Mouse (Mus musculus) intestine, embryonic 15.5 days (tissue): Measurements from ENCODE around the gene Fchsd2. TPM values are rescaled to one million over a fixed set of nuclear protein-coding genes. Genes with fewer than 3 reads are reported as not detected.
A peak's percentile ranks its signal among the peaks of the same experiment; 100 is the strongest.

Source experiments
- ATAC-seq: fragments of 200-750 bp; cut with Nextera tagmentation; 2 replicates; pipeline ENCODE4 v1.8.0; 2017; ENCODE audit warnings: moderate TSS enrichment, moderate library complexity
- H3K27ac ChIP-seq: fragments of 300-500 bp; sonication (generic); 2 replicates; pipeline ENCODE4 v1.5.1; 2015; ENCODE audit warnings: mild to moderate bottlenecking, inconsistent platforms
- H3K27me3 ChIP-seq: fragments of 300-500 bp; sonication (generic); replicated peaks from 2 replicates; pipeline ENCODE4 v1.6.1; 2015; ENCODE audit warnings: inconsistent platforms
- H3K36me3 ChIP-seq: fragments of 300-500 bp; sonication (generic); 2 replicates; pipeline ENCODE4 v1.6.1; 2015; ENCODE audit warnings: inconsistent platforms
- H3K4me1 ChIP-seq: fragments of 300-500 bp; sonication (generic); replicated peaks from 2 replicates; pipeline ENCODE4 v1.6.1; 2015; ENCODE audit warnings: inconsistent platforms
- H3K4me2 ChIP-seq: fragments of 300-500 bp; sonication (generic); replicated peaks from 2 replicates; pipeline ENCODE4 v1.6.1; 2015; ENCODE audit warnings: mild to moderate bottlenecking, inconsistent platforms
- H3K4me3 ChIP-seq: fragments of 300-500 bp; sonication (generic); replicated peaks from 2 replicates; pipeline ENCODE4 v1.5.1; 2015; ENCODE audit warnings: inconsistent platforms
- H3K9ac ChIP-seq: fragments of 300-500 bp; sonication (generic); 2 replicates; pipeline ENCODE4 v1.6.1; 2015; ENCODE audit warnings: inconsistent platforms
- H3K9me3 ChIP-seq: fragments of 300-500 bp; sonication (generic); 2 replicates; pipeline ENCODE4 v1.6.1; 2016; ENCODE audit warnings: inconsistent platforms
- WGBS: fragments of 180-500 bp; shearing (Covaris S2); methylation state at CpG from one replicate; pipeline ENCODE4 v1.1.7; 2015; 5-methylcytosine and 5-hydroxymethylcytosine counted together
- polyA plus RNA-seq: library from polyadenylated mRNA; unstranded; fragments of >200 nt; fragmentation: Nextera tagmentation; extraction: Ambion mirVana; gene quantifications from 2 replicates; pipeline ENCODE4 v1.2.1, GENCODE M21; 2015

The Fchsd2 gene
- polyA plus RNA-seq, 1 experiment from 2014 or later = 20.3 TPM

DNA sequence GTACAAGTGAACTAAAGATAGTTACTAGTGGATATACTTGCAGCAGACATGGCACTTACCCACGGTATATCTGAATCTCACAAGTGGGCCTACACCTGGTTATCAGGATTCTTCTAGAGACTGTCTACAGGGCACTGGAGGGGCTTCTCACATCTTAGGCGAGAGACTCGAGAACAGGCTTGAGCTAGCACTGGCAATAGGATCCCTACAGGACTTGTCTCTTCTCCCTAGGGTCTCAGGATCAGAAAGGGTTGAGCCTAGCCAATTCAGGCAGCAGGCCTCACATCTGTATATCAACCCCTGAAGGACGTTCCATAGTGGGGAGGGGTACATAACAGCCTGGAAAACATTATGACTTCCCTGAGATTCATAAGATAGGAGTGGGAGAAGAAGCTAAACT lies 194.2 kb downstream of the Fchsd2 start:
- ATAC-seq = no peak
- no peaks in the 10 kb centered on the region for H3K27me3 ChIP-seq
- no peaks in the 10 kb centered on the region for H3K9me3 ChIP-seq
- H3K4me2 ChIP-seq = no peak overlapping the region
- no peak overlapping the region for H3K9ac ChIP-seq
- WGBS = 81% methylated on average over 4 of the region's 4 CpGs
- no peak overlapping the region for H3K4me3 ChIP-seq
- H3K27ac ChIP-seq = no peak overlapping the region
- peaks cover 13% of the 10 kb centered on the region for H3K36me3 ChIP-seq
- no peaks in the 10 kb centered on the region for H3K4me1 ChIP-seq

DNA sequence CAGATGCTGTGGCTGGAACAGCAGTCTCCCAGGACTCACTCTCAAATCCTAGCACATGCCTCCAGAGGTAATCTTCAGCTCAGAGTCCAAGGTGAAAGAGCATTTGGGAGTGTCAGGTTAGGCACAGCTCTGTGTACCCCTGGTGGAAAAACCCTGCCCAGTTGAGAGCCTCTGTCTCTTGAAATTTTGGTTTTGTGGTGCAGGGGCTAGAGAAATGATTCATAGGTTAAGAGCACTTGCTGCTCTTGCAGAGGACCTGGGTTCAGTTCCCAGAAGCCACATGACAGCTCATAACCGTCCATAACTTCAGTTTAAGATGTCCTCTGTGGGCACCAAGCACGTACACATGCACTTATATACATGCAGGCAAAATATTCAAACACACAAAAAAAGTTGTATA lies 195.2 kb downstream of the Fchsd2 start:
- Histone ChIP-seq H3K36me3 (peaks cover 5% of the 10 kb centered on the region), H3K9me3 (no peaks in the 10 kb centered on the region), H3K9ac (no peak overlapping the region), H3K4me3 (no peak overlapping the region), H3K4me1 (no peaks in the 10 kb centered on the region), H3K27me3 (no peaks in the 10 kb centered on the region), H3K27ac (no peak overlapping the region), H3K4me2 (no peak overlapping the region)
- WGBS = 83% methylated on average over 2 of the region's 2 CpGs
- no peak for ATAC-seq

DNA sequence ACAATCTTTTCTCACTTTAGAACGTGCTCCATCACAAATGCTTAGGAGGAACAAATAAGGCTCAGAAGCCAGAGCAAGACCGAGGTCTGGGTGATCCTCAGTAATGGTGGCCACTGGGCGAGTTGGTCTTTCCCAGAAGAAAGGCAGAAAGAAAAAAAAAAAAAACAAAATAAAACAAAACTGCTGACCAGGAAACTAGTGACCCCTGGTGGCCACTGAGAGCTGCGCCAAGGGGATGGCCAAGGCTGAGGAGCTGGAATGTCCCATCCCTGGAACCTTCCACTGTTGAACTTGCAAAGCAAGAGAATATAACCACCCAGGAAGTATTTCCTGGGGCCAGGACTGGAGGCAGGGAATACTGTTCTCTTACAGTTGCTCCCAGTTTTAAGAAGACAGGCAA lies 195.8 kb downstream of the Fchsd2 start:
- no peak overlapping the region for H3K4me2 ChIP-seq
- no peaks in the 10 kb centered on the region for H3K4me1 ChIP-seq
- no peak for ATAC-seq

DNA sequence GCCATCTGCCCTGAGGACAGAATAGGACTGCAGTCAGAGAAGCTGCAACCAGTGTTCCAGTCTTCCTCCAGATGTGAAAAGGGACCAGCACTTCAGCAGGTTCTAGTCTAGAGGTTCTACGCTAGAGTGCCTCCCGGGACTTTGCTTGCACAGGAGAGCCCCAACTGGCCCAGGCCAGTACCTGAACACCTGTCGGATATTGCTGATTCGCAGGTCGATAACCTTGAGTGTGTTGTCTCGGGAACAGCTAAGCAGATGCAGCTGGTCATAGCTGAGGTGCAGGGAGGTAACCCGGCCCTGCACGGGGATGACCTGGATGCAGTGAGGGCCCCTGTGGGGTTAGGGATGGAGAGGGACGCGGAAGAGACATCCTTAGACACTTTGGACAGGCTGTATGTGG lies 197.7 kb downstream of the Fchsd2 start:
- Histone ChIP-seq H3K4me2 (no peak overlapping the region), H3K4me3 (no peak overlapping the region), H3K9me3 (no peaks in the 10 kb centered on the region), H3K27me3 (no peaks in the 10 kb centered on the region), H3K27ac (no peak overlapping the region), H3K4me1 (no peaks in the 10 kb centered on the region), H3K36me3 (peaks cover 10% of the 10 kb centered on the region), H3K9ac (no peak overlapping the region)
- ATAC-seq = no peak
- 87% methylated on average over 10 of the region's 10 CpGs for WGBS

More for the DNA sequence above, 195.8 kb downstream of the Fchsd2 start:
- Histone ChIP-seq H3K4me3 (no peak overlapping the region), H3K27me3 (no peaks in the 10 kb centered on the region), H3K9ac (no peak overlapping the region), H3K27ac (no peak overlapping the region), H3K36me3 (peaks cover 5% of the 10 kb centered on the region), H3K9me3 (no peaks in the 10 kb centered on the region)
- WGBS = 36% methylated on average over 4 of the region's 4 CpGs

DNA sequence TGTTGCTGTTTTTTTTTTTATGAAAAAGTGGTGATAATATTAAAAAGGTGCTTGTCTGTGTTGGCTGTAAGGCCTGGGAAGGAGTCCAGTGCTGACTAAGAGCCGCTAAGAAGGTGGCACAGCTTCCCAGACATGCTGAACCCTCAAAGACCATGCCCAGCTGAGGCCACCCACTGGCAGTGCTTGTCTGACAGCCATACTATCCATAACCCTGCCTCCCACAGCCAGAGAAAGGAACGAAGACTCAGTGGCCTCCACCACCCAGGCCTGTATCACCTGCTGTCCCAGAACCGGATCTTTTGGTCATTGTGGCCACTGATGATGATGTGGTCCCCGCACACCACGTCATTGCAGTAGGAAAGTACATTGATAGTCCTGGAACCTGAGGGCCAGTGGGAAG lies 198.5 kb downstream of the Fchsd2 start:
- H3K27ac ChIP-seq = no peak overlapping the region
- no peak overlapping the region for H3K9ac ChIP-seq
- peaks cover 10% of the 10 kb centered on the region for H3K36me3 ChIP-seq
- ATAC-seq = no peak
- H3K27me3 ChIP-seq = no peaks in the 10 kb centered on the region
- no peaks in the 10 kb centered on the region for H3K9me3 ChIP-seq
- 86% methylated on average over 5 of the region's 5 CpGs for WGBS
- no peak overlapping the region for H3K4me2 ChIP-seq
- H3K4me3 ChIP-seq = no peak overlapping the region
- 0 out of 2 replicates have a peak, but pooled peaks cover under 1% of the 10 kb centered on the region for H3K4me1 ChIP-seq

DNA sequence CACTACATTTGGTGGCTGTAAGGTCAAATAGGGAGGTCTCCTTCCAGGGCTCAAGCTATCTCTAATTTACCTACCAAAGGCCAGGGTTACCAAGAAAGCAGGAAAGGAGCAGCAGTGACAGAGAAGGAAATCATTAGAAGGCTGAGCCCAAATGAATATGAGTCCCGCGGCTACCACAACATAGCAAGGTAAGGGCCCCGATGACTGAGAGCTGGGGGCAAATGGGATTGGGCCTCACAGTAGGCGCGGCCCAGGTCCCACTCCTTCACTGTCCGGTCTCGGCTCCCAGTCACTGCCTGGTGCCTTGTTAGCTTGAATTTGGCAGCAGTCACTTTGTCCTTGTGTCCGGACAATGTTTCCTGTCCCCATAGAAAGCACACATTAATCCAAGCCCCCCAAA lies 199.0 kb downstream of the Fchsd2 start:
- H3K9me3 ChIP-seq = no peaks in the 10 kb centered on the region
- 81% methylated on average over 8 of the region's 8 CpGs for WGBS

DNA sequence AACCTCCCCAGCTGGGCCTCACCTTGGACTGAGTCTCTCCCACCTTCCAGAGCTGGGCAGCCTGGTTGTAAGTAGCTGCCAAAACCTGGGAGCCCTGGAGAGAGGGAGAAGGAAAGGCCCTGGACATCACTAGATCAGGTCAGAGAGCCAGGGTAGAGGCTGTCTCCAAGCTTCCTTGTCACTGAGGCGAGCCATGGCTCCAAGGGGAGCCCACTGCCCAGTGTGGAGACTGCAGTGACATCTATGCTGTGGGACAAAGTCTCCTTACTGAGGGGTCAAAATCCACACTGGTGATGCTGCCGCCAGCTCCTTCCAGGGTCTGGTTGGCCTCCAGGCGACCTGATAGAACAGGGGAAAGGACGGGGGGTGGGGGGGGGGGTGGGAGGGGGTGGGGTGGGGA lies 199.4 kb downstream of the Fchsd2 start:
- Histone ChIP-seq H3K36me3 (peaks cover 10% of the 10 kb centered on the region), H3K9ac (no peak overlapping the region), H3K4me1 (peaks cover 7% of the 10 kb centered on the region; the same call in 1 of the 2 replicates), H3K4me2 (no peak overlapping the region), H3K9me3 (no peaks in the 10 kb centered on the region), H3K27me3 (no peaks in the 10 kb centered on the region), H3K4me3 (no peak overlapping the region), H3K27ac (no peak overlapping the region)
- WGBS = 62% methylated on average over 4 of the region's 4 CpGs
- no peak for ATAC-seq

More for the DNA sequence above, 199.0 kb downstream of the Fchsd2 start:
- Histone ChIP-seq H3K9ac (no peak overlapping the region), H3K4me1 (0 out of 2 replicates have a peak, but pooled peaks cover 4% of the 10 kb centered on the region), H3K4me2 (no peak overlapping the region), H3K4me3 (no peak overlapping the region), H3K36me3 (peaks cover 10% of the 10 kb centered on the region), H3K27ac (no peak overlapping the region), H3K27me3 (no peaks in the 10 kb centered on the region)
- no peak for ATAC-seq

DNA sequence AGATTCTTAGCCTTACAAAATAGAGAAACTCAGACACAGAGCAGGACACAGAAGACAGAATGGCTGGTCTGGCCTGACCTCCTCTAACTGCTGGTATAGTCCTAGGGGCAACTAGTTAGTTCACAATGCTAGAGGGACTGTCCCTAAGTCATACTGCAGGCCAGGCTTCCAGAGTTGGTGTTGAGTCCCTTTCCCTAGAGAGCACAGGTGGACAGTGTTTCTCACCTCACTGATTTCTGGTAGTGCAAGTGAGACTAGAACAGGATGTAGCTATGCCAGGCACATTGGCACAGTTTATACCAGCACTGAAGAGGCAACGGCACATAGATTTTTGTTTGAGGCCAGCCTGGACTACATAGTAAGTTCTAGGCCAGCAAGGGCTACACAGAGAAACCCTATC lies 200.0 kb downstream of the Fchsd2 start:
- WGBS = 94% methylated on average over 1 of the region's 1 CpGs
- H3K36me3 ChIP-seq = peaks cover 10% of the 10 kb centered on the region
- no peak for ATAC-seq

DNA sequence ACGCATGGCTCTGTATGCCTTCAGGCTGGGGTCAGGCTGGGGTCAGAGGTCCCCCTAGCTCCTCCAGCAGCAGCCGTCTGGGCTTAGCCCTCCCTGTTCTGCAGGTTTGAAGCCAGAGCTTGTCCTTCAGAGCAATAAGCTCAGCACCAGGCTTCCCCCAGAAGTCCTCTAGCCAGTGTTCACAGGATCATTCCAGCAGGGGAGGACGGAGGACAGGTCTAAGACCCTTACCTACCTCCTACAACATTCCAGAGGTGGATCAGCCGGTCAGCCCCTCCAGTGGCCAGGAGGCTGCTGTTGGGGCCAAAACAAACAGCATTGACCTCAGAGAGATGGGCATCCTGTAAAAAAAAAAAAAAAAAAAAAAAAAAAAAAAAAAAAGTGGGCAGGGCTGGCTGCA lies 200.5 kb downstream of the Fchsd2 start:
- H3K36me3 ChIP-seq = peaks cover 10% of the 10 kb centered on the region
- H3K4me3 ChIP-seq = no peak overlapping the region
- WGBS = 54% methylated on average over 4 of the region's 4 CpGs
- peaks cover 10% of the 10 kb centered on the region; the same call in 1 of the 2 replicates for H3K4me1 ChIP-seq
- ATAC-seq = no peak
- no peaks in the 10 kb centered on the region for H3K27me3 ChIP-seq
- H3K4me2 ChIP-seq = no peak overlapping the region
- H3K9ac ChIP-seq = no peak overlapping the region
- no peaks in the 10 kb centered on the region for H3K9me3 ChIP-seq
- H3K27ac ChIP-seq = no peak overlapping the region

More for the DNA sequence above, 200.0 kb downstream of the Fchsd2 start:
- Histone ChIP-seq H3K4me1 (peaks cover 10% of the 10 kb centered on the region; the same call in 1 of the 2 replicates), H3K9ac (no peak overlapping the region), H3K9me3 (no peaks in the 10 kb centered on the region), H3K4me2 (no peak overlapping the region), H3K27ac (no peak overlapping the region), H3K4me3 (no peak overlapping the region), H3K27me3 (no peaks in the 10 kb centered on the region)

DNA sequence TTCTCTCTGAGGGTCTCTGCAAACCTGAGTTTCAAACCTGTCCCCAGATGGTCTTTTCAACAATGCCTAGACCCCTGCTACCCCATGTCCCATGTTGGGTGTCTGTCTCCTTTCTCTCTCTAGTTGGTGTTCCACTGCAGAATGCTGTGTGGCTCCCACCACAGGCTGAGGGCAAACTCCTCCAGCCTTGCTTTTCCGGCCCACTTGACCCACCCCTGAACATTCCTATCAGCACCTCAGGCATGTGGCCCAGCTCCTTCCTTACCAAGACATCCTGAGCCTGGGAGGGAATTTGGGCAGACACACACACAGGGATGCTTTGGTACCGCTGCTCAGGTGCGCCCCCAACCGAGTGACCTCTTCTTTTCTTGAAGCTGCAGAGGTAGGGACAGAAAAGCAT lies 200.9 kb downstream of the Fchsd2 start:
- H3K4me1 ChIP-seq = peaks cover 10% of the 10 kb centered on the region; the same call in 1 of the 2 replicates
- ATAC-seq = no peak
- peaks cover 10% of the 10 kb centered on the region for H3K36me3 ChIP-seq
- no peak overlapping the region for H3K4me2 ChIP-seq
- no peak overlapping the region for H3K4me3 ChIP-seq
- H3K9me3 ChIP-seq = no peaks in the 10 kb centered on the region
- H3K27ac ChIP-seq = no peak overlapping the region
- WGBS = 70% methylated on average over 4 of the region's 4 CpGs
- no peaks in the 10 kb centered on the region for H3K27me3 ChIP-seq
- H3K9ac ChIP-seq = no peak overlapping the region

DNA sequence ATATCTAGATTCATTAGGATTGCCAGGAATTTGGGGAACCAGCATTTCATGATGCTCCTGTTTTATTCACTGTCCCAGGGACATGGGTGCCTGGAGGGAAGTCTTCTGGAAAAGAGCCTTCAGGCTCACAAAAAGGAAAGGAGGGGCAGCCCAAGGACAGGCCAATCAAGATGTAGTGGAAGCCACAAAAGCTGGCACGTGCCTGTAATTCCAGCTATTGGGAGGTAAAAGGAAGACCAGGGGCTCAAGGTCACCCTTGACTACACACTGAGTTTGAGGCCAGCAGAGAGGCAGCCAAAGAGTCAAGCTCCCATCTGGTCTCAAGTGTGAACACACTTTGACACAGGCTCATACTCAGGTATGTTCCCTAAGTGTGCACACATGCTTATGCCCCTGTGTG lies 202.8 kb downstream of the Fchsd2 start:
- Histone ChIP-seq H3K4me2 (no peak overlapping the region), H3K36me3 (peaks cover 5% of the 10 kb centered on the region; the same call in 1 of the 2 replicates), H3K9ac (no peak overlapping the region), H3K9me3 (no peaks in the 10 kb centered on the region), H3K4me3 (no peak overlapping the region), H3K4me1 (peaks cover 17% of the 10 kb centered on the region), H3K27me3 (no peaks in the 10 kb centered on the region), H3K27ac (no peak overlapping the region)
- whole genome bisulfite sequencing = 67% methylated on average over 1 of the region's 1 CpGs
- no peak for ATAC-seq

DNA sequence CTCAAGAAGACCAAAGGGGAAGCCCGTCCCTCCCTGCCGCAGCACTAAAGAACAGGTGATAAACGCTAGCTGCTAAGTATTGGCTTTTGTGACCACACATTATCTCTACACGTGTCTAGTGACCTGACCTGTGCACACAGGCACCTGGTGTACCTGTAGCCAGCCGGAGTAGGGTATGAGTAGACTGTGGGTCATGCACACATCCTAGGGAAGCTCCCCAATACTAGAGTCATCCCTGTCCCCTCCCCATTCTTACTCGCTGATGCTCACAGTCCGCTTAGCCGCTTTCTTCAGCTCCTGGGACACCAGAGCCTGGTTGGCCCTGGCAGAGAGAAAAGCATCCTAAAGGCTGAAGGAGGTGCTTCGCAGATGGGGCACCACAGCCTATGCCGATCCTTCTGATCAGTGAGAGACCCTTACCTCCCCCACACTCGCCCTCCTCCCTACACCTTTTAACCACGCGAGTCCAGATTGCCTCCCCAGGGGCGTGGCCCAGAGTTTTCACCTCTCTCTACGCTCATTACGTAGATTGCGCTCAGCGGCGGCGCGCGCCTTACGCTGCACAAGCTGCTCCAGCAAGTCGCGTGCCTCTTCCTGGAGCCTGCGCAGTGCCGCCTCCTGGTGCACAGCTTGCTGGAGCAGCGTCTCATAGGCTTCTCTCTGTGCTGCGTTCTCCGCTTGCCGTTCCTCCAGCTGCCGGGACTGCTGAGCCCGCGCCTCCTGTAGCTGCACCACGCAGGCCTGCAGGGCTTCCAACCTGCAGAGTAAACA lies 203.8 kb downstream of the Fchsd2 start:
- 9% methylated on average over 35 of the region's 35 CpGs for WGBS
- Histone ChIP-seq H3K36me3 (peaks cover 5% of the 10 kb centered on the region; the same call in 1 of the 2 replicates), H3K27me3 (no peaks in the 10 kb centered on the region), H3K4me3 (peak overlapping the region; percentile 29), H3K4me1 (peaks cover 23% of the 10 kb centered on the region), H3K9me3 (no peaks in the 10 kb centered on the region), H3K4me2 (peak overlapping the region; percentile 73), H3K27ac (peak overlapping the region; percentile 32; the same call in 1 of the 2 replicates), H3K9ac (peak overlapping the region; percentile 46)
- peak; percentile 85 for ATAC-seq

DNA sequence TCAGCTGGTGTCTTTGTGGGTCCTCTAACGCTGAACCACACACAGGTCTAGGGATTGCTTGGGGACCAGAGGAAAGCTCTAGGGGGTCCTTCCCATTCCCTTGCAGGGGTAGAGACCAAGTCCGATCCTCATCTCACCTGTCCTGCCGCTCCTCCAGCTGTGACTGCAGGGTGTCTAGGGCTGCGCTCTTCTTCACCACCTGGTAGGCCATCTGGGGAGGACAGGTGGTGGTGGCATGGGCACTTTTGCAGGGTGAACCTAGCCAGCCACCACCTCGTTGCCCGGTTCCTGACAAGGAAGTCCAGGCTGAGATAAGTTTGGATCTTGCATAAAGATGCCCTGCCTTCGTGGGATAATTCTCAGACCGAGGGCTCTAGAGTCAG lies 204.4 kb downstream of the Fchsd2 start:
- WGBS = 34% methylated on average over 8 of the region's 8 CpGs
- Histone ChIP-seq H3K27ac (peak overlapping the region; percentile 32; the same call in 1 of the 2 replicates), H3K27me3 (no peaks in the 10 kb centered on the region), H3K9ac (peak overlapping the region; percentile 46), H3K9me3 (no peaks in the 10 kb centered on the region), H3K4me2 (peak overlapping the region; percentile 73), H3K4me1 (peaks cover 23% of the 10 kb centered on the region), H3K4me3 (peak overlapping the region; percentile 29), H3K36me3 (peaks cover 5% of the 10 kb centered on the region; the same call in 1 of the 2 replicates)
- peak; percentile 1; the same call in 1 of the 2 replicates for ATAC-seq
